Mouse (Mus musculus): ENCODE results near the gene Gusb.
"Not testable (repeated sequence)": the region's sequence is repeated elsewhere in the genome, so short reads cannot be mapped to it uniquely, and the experiment has no call there.

DNA sequence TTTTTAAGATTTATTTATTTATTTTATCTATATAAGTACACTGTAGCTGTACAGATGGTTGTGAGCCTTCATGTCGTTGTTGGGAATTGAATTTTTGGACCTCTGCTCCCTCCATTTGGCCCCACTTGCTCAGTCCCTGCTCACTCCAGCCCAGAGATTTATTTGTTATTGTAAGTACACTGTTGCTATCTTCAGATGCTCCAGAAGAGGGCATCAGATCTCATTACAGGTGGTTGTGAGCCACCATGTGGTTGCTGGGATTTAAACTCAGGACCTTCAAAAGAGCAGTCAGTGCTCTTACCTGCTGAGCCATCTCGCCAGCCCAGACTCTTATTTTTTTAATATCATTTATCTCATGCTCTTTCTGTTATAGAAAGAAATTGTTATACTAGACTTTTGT is 33.5 kb upstream of the Gusb start:
- TF ChIP-seq CTCF, POLR2A (IDR thresholded peaks at IDR 0.05; ENCODE audit: extremely low read depth, insufficient read depth, low read length): not testable (repeated sequence)
